Mouse (Mus musculus) mouse embryonic stem cell (cell line): ENCODE measurements around the gene Snd1.

ENCODE experiments used
- in situ Hi-C, 2 experiments: fragments of 300-500 bp; cut with MboI; formaldehyde crosslinking; loops; 1 replicate in 1 of 2; 3 replicates in 1 of 2; pipeline ENCODE4 v1.14.3; 2019 to 2020; ENCODE audit warnings: low sequenced_read_pairs in 2 of 2, low pct_unique_long_range_greater_than_20kb in 1 of 2, mixed read lengths in 1 of 2; ENCODE audit not compliant: unreplicated experiment in 1 of 2

The Snd1 gene

GRCm38 (mm10) chr6:28710035-28710434, 235.1 kb downstream of the Snd1 start:
- in situ Hi-C loops, result no loop called here

- in situ Hi-C loops, result no loop called here
Measured at GRCm38 (mm10) chr6:28717203-28717844, 242.4 kb downstream of the Snd1 start.

GRCm38 (mm10) chr6:28717845-28718237, 242.9 kb downstream of the Snd1 start:
- in situ Hi-C loops, result no loop called here

- in situ Hi-C loops, result no loop called here
Measured at GRCm38 (mm10) chr6:28720391-28721171, 245.6 kb downstream of the Snd1 start.

GRCm38 (mm10) chr6:28723059-28723458, 248.1 kb downstream of the Snd1 start:
- in situ Hi-C loops, result no loop called here

- in situ Hi-C loops, result no loop called here
Measured at GRCm38 (mm10) chr6:28724776-28725175, 249.8 kb downstream of the Snd1 start.

GRCm38 (mm10) chr6:28729236-28729635, 254.3 kb downstream of the Snd1 start:
- in situ Hi-C loops, result no loop called here

- in situ Hi-C loops, result no loop called here
Measured at GRCm38 (mm10) chr6:28729649-28730048, 254.7 kb downstream of the Snd1 start.

GRCm38 (mm10) chr6:28731246-28731645, 256.3 kb downstream of the Snd1 start:
- in situ Hi-C loops, result no loop called here

GRCm38 (mm10) chr6:28733884-28734647, 259.1 kb downstream of the Snd1 start:
- in situ Hi-C loops, result no loop called here

GRCm38 (mm10) chr6:28735116-28735515, 260.2 kb downstream of the Snd1 start:
- in situ Hi-C loops, result no loop called here

GRCm38 (mm10) chr6:28736665-28737064, 261.7 kb downstream of the Snd1 start:
- in situ Hi-C loops, result no loop called here

GRCm38 (mm10) chr6:28737601-28738000, 262.7 kb downstream of the Snd1 start:
- in situ Hi-C loops, result no loop called here

GRCm38 (mm10) chr6:28743586-28743985, 268.6 kb downstream of the Snd1 start:
- in situ Hi-C loops, result no loop called here

- in situ Hi-C loops, result no loop called here
Measured at GRCm38 (mm10) chr6:28745864-28746263, 270.9 kb downstream of the Snd1 start.

GRCm38 (mm10) chr6:28747025-28747424, 272.1 kb downstream of the Snd1 start:
- in situ Hi-C loops, result no loop called here

GRCm38 (mm10) chr6:28747931-28748670, 273.2 kb downstream of the Snd1 start:
- in situ Hi-C loops, result no loop called here

GRCm38 (mm10) chr6:28749224-28749623, 274.3 kb downstream of the Snd1 start:
- in situ Hi-C loops, result no loop called here

- in situ Hi-C loops, result no loop called here
Measured at GRCm38 (mm10) chr6:28751186-28751585, 276.2 kb downstream of the Snd1 start.
